Mouse (Mus musculus): ENCODE measurements around the gene Zfp366. TPM values are rescaled to one million over a fixed set of nuclear protein-coding genes. Genes with fewer than 3 reads are reported as not detected.

Gene Zfp366
- polyA plus RNA-seq, 1 experiment: not detected

DNA sequence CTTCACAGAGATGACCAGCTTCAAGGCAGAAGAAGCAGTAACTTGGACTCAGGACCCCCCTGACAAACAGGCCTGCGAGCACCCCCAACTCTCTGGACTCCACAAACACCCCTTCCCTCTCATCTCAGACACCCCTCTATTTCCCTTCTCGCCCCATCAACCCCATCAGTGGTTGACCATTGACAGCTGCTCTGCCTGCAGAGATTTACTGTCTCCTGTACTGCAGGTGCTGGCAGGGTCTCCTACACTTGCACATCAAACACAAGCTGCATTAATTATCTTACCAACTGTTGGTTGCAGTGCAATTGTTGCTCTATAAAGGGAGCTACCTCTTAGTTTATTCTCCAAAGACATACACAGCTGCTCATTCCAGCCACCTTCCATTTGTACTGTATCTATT is 51.6 kb downstream of the Zfp366 start:
- Histone ChIP-seq H3K79me2 (ENCODE audit: control insufficient read depth, insufficient read depth) (no peaks in the 10 kb centered on the region), H3K79me3 (ENCODE audit: low read depth) (no peaks in the 10 kb centered on the region), H3K36me3 (ENCODE audit: control insufficient read depth, insufficient read depth) (no peaks in the 10 kb centered on the region), H3ac (ENCODE audit: control insufficient read depth, insufficient read length, low read depth) (no peak overlapping the region), H3K27me3 (ENCODE audit: control insufficient read depth, insufficient read depth, insufficient read length) (no peaks in the 10 kb centered on the region), H3K4me3 (ENCODE audit: insufficient read depth, poor library complexity, severe bottlenecking) (no peak overlapping the region)
- TF ChIP-seq USF1 (IDR thresholded peaks at IDR 0.05; ENCODE audit: low read depth) (no peak), MAX (IDR thresholded peaks at IDR 0.05) (no peak), CEBPB (IDR thresholded peaks at IDR 0.05; ENCODE audit: low read depth) (no peak), MYOD1 (IDR thresholded peaks at IDR 0.05; ENCODE audit: control insufficient read depth, insufficient read length, low read depth) (no peak)

DNA sequence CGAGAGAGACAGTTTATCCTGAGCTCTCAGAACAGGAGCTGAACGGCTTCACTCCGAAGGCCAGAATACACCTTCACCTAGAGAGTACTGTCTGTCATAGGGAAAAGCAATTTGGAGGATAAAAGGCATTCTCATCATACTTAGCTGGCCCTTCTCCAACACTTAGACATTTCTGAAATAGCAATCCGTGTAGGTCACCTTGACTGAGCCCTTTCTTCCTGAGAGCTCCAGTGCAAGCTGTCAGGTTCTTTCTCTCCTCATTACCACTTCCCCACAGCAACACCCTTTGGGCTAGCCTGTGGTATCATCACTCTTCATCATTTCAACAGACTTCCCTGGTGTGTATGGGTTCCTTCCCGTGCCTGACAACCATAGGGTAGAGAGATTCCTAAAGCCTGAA is 52.5 kb downstream of the Zfp366 start:
- no peak overlapping the region for H3K4me3 ChIP-seq (ENCODE audit: insufficient read depth, poor library complexity, severe bottlenecking)

DNA sequence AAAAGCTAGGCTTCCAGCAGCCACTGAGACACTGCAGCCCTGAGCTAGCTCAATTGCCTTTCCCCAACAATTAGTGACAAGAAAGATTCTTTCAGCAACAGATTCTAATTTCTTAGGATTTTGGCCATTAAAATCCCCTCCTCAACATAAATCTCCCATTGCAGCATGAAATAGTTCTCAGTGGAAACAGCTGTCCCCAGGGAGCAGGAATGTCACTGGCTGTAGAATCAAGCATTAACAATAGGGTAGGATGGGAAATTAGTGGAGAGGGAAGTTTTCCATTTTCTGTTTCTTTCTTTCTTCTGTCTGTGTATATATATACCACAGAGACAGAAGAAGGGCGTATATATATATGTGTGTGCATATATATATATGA is 53.2 kb downstream of the Zfp366 start:
- Histone ChIP-seq H3K79me2 (ENCODE audit: control insufficient read depth, insufficient read depth) (no peaks in the 10 kb centered on the region), H3K4me3 (ENCODE audit: insufficient read depth, poor library complexity, severe bottlenecking) (no peak overlapping the region), H3K79me3 (ENCODE audit: low read depth) (no peaks in the 10 kb centered on the region), H3ac (ENCODE audit: control insufficient read depth, insufficient read length, low read depth) (no peak overlapping the region), H3K27me3 (ENCODE audit: control insufficient read depth, insufficient read depth, insufficient read length) (no peaks in the 10 kb centered on the region), H3K36me3 (ENCODE audit: control insufficient read depth, insufficient read depth) (no peaks in the 10 kb centered on the region)
- TF ChIP-seq FOSL1 (IDR thresholded peaks at IDR 0.05; ENCODE audit: insufficient read depth, low read length, poor library complexity, severe bottlenecking) (no peak), MYOD1 (IDR thresholded peaks at IDR 0.05; ENCODE audit: control insufficient read depth, insufficient read length, low read depth) (no peak), USF1 (IDR thresholded peaks at IDR 0.05; ENCODE audit: low read depth) (no peak), MAX (IDR thresholded peaks at IDR 0.05) (no peak), MYOG (IDR thresholded peaks at IDR 0.05; ENCODE audit: control insufficient read depth, extremely low read depth, insufficient read length) (no peak), CEBPB (IDR thresholded peaks at IDR 0.05; ENCODE audit: low read depth) (no peak), CTCF (IDR thresholded peaks at IDR 0.05; ENCODE audit: control insufficient read depth, insufficient read depth, insufficient read length) (no peak)

More for the DNA sequence above, 52.5 kb downstream of the Zfp366 start:
- Histone ChIP-seq H3K36me3 (ENCODE audit: control insufficient read depth, insufficient read depth) (no peaks in the 10 kb centered on the region), H3K79me3 (ENCODE audit: low read depth) (no peaks in the 10 kb centered on the region), H3ac (ENCODE audit: control insufficient read depth, insufficient read length, low read depth) (no peak overlapping the region), H3K27me3 (ENCODE audit: control insufficient read depth, insufficient read depth, insufficient read length) (no peaks in the 10 kb centered on the region), H3K79me2 (ENCODE audit: control insufficient read depth, insufficient read depth) (no peaks in the 10 kb centered on the region)
- TF ChIP-seq MAX (IDR thresholded peaks at IDR 0.05): no peak
- no peak for TF ChIP-seq CEBPB (IDR thresholded peaks at IDR 0.05; ENCODE audit: low read depth)
- no peak for TF ChIP-seq MYOG (IDR thresholded peaks at IDR 0.05; ENCODE audit: control insufficient read depth, extremely low read depth, insufficient read length)
- TF ChIP-seq MYOD1 (IDR thresholded peaks at IDR 0.05; ENCODE audit: control insufficient read depth, insufficient read length, low read depth): no peak
- no peak for TF ChIP-seq CTCF (IDR thresholded peaks at IDR 0.05; ENCODE audit: control insufficient read depth, insufficient read depth, insufficient read length)
- no peak for TF ChIP-seq USF1 (IDR thresholded peaks at IDR 0.05; ENCODE audit: low read depth)

DNA sequence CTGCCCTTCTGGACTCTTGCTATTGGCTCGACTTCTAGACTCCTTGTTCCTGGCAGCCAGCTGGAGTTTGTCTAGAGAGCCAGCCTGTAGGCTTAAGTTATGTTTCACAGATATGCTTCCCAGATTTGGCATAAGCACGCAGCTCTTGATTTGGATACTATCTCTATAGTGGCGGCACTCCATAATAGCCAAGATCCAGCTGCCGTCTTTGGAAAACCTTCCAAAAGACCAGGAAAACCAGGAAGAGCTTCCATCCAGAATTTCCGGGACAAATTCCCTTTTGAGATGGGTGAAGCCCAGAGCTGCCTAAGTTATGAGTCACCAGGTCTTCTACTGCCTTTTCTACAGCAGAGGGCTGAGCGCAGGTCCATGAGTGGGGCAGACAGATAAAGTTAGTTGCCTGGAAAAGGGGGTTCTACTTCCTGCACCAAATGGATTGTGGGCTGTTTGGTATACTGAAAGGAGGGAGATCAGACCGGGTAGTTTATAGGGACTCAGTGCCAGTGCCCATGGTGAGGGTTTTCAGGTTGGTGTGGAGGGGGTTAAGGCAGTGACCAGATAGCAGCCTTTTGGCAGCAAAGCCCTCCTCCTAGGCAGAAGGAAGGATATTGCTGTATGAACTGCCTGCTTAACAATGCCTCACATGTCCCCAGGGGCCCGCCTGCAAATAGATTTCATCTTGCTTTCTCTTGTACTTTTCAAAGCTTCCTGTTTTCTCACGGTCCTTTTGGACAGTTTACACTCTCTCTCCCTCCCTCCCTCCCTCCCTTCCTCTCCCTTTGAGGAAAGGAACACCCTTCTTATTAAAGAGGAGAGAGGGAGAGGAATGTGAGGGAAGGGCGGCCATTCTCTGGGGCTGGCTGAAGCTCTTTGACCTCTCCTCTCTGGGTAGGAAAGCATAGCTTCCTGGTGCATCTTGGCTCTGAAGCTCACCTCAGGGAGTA is 53.9 kb downstream of the Zfp366 start:
- H3K79me3 ChIP-seq (ENCODE audit: low read depth): no peaks in the 10 kb centered on the region
- H3K36me3 ChIP-seq (ENCODE audit: control insufficient read depth, insufficient read depth): no peaks in the 10 kb centered on the region
- no peaks in the 10 kb centered on the region for H3K27me3 ChIP-seq (ENCODE audit: control insufficient read depth, insufficient read depth, insufficient read length)
- H3K79me2 ChIP-seq (ENCODE audit: control insufficient read depth, insufficient read depth): no peaks in the 10 kb centered on the region
- H3K4me3 ChIP-seq (ENCODE audit: insufficient read depth, poor library complexity, severe bottlenecking): no peak overlapping the region
- peak overlapping the region; percentile 45 for H3ac ChIP-seq (ENCODE audit: control insufficient read depth, insufficient read length, low read depth)
- TF ChIP-seq FOSL1 (IDR thresholded peaks at IDR 0.05; ENCODE audit: insufficient read depth, low read length, poor library complexity, severe bottlenecking): peak; percentile 34
- TF ChIP-seq CEBPB (IDR thresholded peaks at IDR 0.05; ENCODE audit: low read depth): no peak
- TF ChIP-seq MAX (IDR thresholded peaks at IDR 0.05): peak; percentile 38
- TF ChIP-seq MYOD1 (IDR thresholded peaks at IDR 0.05; ENCODE audit: control insufficient read depth, insufficient read length, low read depth): no peak
- no peak for TF ChIP-seq USF1 (IDR thresholded peaks at IDR 0.05; ENCODE audit: low read depth)
- TF ChIP-seq CTCF (IDR thresholded peaks at IDR 0.05; ENCODE audit: control insufficient read depth, insufficient read depth, insufficient read length): no peak
- no peak for TF ChIP-seq MYOG (IDR thresholded peaks at IDR 0.05; ENCODE audit: control insufficient read depth, extremely low read depth, insufficient read length)

DNA sequence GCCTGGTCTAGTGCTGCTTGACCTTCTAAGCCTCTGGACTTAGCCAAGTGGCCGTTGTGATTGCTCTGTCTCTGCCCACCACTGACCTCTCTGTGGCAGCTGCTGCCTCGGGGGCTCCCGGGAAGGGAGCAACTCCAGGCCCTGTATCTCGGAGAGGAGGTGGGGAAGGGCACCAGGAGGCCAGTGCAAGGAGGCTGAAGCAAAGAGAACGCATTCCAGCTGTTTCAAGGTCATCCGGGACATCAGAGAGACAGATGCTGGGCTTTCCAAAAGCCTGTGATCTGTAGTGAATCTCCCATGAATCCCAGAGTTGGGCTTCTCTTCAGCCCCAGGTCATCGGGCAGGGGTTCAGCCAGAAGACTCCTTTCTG is 54.5 kb downstream of the Zfp366 start:
- H3K36me3 ChIP-seq (ENCODE audit: control insufficient read depth, insufficient read depth): no peaks in the 10 kb centered on the region
- TF ChIP-seq USF1 (IDR thresholded peaks at IDR 0.05; ENCODE audit: low read depth) (no peak), MYOD1 (IDR thresholded peaks at IDR 0.05; ENCODE audit: control insufficient read depth, insufficient read length, low read depth) (no peak), MAX (IDR thresholded peaks at IDR 0.05) (no peak), MYOG (IDR thresholded peaks at IDR 0.05; ENCODE audit: control insufficient read depth, extremely low read depth, insufficient read length) (no peak), CEBPB (IDR thresholded peaks at IDR 0.05; ENCODE audit: low read depth) (no peak), FOSL1 (IDR thresholded peaks at IDR 0.05; ENCODE audit: insufficient read depth, low read length, poor library complexity, severe bottlenecking) (no peak), CTCF (IDR thresholded peaks at IDR 0.05; ENCODE audit: control insufficient read depth, insufficient read depth, insufficient read length) (no peak)
- no peaks in the 10 kb centered on the region for H3K27me3 ChIP-seq (ENCODE audit: control insufficient read depth, insufficient read depth, insufficient read length)
- H3ac ChIP-seq (ENCODE audit: control insufficient read depth, insufficient read length, low read depth): peak overlapping the region; percentile 45
- no peak overlapping the region for H3K4me3 ChIP-seq (ENCODE audit: insufficient read depth, poor library complexity, severe bottlenecking)
- no peaks in the 10 kb centered on the region for H3K79me2 ChIP-seq (ENCODE audit: control insufficient read depth, insufficient read depth)
- H3K79me3 ChIP-seq (ENCODE audit: low read depth): no peaks in the 10 kb centered on the region
